Mouse (Mus musculus) brain, embryonic 14.5 days (tissue): ENCODE results near the gene Kazn. TPM values are rescaled to one million over a fixed set of nuclear protein-coding genes. Genes with fewer than 3 reads are reported as not detected.
A peak's percentile ranks its signal among the peaks of the same experiment; 100 is the strongest.

Experiments
- DNase-seq: peaks from one replicate; pipeline ENCODE4 v3.0.0-alpha.2; 2011; ENCODE audit warnings: low read depth
- CTCF ChIP-seq: fragments of 200-500 bp; IDR thresholded peaks from 2 replicates; pipeline ENCODE4 v1.5.1; 2012; ENCODE audit warnings: inconsistent platforms, mild to moderate bottlenecking, moderate library complexity, borderline replicate concordance; ENCODE audit not compliant: insufficient read depth, insufficient read length; ENCODE audit errors: extremely low read depth
- POLR2A ChIP-seq: fragments of 200-500 bp; IDR thresholded peaks from 2 replicates; pipeline ENCODE4 v1.6.1; 2012; ENCODE audit warnings: mild to moderate bottlenecking, inconsistent platforms, borderline replicate concordance; ENCODE audit not compliant: poor library complexity, insufficient read depth, insufficient read length, severe bottlenecking; ENCODE audit errors: extremely low read depth
- polyA plus RNA-seq: library from polyadenylated mRNA; depleted of rRNA; stranded (reverse); fragments of >200 nt; gene quantifications from 2 replicates; pipeline ENCODE4 v1.2.3, GENCODE M21; 2012

Kazn gene
- polyA plus RNA-seq, 1 experiment: 61.2 TPM

DNA sequence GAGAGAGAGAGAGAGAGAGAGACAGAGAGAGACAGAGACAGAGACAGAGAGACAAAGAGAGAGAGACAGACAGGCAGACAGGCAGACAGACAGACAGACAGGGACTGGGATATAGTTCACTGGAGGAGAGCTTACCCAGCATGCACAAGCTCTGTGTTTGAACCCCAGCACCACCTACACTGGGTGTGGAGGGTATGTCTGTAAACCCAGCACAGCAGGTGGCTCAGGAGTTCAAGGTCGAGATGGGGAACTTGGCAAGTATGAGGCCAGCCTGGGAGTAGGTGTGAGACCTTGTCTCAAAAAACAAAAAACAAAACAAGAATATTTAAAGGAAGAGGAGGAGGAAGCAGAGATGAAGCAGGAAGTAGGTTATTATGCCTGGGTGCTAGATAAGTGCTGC, 162.3 kb downstream of the Kazn start:
- TF ChIP-seq POLR2A (no peak), CTCF (no peak)
- DNase-seq: no peak

DNA sequence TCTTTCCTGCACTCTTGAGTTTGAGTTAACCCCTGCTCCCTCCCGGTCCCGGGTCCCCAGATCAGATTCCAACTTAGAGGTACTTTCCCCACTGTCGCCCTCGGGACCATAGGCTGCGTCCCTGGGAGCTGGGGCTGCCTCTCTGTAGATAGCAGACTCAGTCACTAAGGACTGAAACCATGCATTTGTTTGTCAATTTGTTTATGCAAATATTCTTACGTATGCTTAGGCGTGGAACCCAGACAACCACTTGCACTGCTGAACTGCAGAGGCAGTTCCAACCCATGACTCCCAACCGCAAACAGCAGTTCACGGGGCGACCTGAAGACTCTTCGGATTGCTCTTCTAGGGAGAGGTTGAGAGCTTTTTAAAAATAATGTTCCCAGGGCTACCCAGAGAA, 163.3 kb downstream of the Kazn start:
- DNase-seq: no peak
- TF ChIP-seq POLR2A (no peak), CTCF (no peak)

DNA sequence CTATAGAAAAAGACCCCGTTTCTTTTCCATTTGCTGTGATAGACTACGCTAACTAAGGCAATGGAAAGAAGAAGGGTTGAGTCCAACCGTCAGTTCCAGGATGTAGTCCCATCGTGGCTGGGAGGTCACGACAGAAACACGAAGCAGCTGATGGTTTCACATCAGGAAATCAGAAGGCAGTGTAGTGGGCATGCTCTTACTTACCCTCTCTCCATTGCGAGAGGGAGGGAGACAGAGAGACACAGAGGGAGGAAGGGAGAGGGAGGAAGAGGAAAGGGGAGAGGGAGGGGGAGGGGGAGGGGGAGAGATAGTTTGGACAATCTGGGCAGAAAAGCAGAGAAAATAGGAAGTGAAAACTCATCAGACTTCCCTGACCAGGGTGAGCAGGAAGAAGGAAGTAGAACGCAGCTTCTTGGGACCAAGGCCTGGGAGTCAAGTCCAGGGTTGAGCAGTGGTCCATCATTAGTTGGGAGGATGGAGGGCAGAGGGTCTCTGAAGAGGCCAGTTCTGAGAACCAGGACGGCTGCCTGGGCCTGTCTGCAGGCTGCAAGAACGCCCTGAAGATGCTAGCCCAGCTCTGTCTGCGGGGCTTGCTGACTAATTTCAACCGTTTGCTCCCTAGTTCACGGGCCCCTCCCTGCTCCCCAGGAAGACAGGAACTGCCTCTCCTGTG, 165.0 kb downstream of the Kazn start:
- TF ChIP-seq POLR2A: no peak
- TF ChIP-seq CTCF: no peak

DNA sequence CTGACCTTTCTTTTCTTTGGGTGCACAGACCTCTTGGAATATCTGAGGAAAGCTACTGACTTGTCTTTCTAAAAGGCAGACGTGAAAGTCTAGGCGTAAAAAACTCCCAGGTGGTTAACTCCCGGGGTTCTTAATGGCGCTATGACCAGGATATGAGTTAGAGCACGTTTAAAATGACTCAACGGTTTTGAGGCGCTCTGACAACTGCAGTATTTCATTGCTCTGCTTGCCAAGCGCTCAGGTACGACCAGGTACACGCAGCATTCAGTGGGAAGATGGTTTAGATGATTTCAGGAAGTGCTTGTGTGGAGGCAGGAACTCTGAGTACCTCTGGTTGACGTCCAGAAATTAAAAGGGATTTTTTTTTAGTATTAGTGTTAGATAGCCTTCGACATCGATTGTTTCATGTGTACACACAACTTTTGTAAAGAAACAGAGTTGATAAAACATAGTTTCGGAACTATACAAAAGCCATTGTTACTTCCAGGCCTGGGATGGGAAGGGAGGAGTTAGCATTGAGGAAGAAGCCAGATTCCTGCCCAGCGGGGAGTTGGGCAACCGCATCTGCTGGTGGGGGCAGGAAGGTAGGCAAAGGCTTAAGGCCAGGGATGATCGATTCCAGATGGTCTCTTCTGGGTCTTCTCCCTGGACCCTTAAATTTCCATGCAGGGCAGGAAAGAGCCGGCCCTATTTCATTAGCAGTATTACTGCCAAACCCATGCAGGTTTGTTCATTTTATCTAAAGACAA, 167.8 kb downstream of the Kazn start:
- no peak for TF ChIP-seq POLR2A
- TF ChIP-seq CTCF: no peak
- DNase-seq: no peak

More for the DNA sequence above, 165.0 kb downstream of the Kazn start:
- DNase-seq: no peak

DNA sequence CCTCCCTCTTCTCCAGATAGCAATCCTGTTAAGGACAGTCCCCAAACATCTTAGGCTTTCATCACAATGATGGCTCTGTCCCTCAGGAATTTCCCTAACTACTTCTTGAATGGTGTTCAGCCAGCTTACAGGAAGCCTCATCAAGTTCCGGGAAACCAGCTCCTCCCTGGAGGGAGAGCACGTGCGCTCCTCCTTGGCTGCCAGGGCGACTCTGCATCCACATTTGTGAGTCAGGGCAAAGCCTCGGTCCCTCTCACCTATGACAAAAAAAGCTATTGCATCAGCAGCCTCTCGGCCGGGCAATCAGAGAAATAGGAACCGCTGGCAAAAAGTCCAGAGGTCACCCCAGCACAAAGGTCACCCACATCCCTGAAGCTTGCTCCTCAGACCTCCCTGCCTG, 168.4 kb downstream of the Kazn start:
- DNase-seq: no peak
- TF ChIP-seq POLR2A (no peak), CTCF (no peak)

DNA sequence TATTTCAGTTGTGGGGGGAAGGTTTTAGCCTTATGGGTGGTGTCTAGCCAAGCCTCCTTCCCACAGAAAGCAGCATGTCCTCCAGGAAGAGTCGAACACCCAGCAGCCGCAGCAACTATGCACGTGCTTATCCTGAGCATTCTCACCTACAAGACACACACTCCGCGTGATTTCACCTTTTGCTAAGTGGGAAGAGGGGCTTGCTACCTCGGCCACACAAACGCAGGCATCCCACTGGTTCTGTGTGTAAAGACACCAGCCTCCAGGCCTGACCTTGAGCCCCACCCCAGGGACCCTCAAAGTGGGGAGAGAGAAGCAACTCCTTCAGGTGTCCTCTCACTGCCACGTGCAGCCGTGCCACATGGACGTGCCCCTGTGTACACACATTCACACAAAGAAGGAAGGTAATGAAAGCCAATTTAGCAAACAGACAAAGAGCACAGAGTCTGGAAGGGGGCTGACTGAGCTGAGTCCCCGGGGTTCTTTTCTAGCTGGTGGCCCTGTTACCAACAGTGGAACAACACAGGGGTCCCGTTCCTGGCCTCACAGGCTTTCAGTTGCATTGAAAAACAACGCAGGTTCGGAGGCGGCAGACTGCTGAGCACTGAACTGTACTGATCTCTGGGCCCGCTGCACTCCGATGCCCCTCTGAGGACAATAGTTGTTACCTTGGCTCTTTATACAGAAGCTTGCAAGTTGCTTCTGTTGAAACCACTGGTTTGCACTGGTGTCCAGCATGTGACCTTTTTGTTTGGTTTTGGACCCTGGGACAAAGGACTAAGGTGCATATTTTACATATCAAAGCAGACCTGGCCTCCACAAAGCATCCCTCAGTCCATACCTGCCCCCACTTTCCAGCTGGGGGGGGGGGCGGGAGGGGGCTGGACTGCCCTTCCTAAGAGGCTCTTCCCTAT, 170.0 kb downstream of the Kazn start:
- TF ChIP-seq CTCF (no peak), POLR2A (no peak)
- DNase-seq: peak; percentile 19

DNA sequence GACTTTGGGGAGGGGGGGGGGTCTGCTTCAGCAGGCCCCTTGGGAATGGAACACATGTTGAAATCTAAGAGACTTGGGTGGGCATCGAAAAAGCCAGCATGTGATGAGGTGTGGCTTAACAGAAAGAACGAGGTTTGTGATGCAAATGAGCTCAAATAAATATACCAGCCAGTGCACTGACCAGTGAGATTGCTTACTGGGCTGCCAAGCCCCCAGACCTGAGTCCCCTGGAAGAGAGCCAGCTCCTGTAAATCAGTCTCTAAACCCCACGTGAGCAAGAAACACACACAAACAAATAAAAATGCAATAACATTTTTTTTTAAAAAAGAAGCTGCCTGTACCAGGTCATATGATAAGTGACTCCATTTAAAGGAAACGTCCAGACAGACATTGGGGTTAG, 172.6 kb downstream of the Kazn start:
- DNase-seq: peak; percentile 33
- TF ChIP-seq POLR2A: no peak
- TF ChIP-seq CTCF: no peak

DNA sequence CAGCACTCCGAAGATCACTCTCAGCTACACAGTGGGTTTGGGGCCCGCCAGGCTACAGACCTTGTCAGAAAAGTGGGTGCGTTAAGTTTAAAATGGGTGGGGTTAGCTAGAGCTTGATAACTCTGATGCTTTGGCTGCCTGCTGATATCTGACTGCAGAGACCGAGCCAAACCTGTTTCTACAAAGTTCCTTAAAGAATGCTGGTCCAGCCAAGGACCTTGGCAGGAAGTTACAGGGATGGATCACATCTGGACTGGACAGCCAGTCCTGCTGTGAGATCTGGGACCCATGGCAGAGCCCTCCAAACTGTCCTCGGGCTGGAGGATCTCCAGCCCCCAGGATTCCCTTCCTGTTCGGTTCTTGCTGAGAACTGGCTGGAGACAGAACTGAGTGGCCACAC, 173.4 kb downstream of the Kazn start:
- DNase-seq: no peak
- TF ChIP-seq CTCF (no peak), POLR2A (no peak)

DNA sequence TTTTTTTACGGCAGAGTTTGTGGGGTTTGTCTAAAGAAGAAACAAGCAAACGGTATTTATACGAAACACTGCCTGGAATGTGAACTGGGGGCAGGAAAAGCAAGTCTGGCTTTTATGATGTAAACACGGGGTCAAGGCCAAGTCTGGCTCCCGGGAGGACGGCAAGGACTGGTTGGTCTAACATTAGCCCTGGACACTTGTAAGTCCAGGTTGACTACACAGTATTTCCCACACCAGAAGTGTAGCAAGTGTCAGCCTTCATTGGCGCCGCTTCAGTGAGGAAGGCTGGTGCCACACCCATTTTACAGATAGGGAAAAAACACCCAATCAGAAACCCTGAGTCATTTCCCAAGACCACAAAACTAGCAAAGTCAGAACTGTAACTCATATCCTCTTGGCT, 173.9 kb downstream of the Kazn start:
- no peak for TF ChIP-seq CTCF

DNA sequence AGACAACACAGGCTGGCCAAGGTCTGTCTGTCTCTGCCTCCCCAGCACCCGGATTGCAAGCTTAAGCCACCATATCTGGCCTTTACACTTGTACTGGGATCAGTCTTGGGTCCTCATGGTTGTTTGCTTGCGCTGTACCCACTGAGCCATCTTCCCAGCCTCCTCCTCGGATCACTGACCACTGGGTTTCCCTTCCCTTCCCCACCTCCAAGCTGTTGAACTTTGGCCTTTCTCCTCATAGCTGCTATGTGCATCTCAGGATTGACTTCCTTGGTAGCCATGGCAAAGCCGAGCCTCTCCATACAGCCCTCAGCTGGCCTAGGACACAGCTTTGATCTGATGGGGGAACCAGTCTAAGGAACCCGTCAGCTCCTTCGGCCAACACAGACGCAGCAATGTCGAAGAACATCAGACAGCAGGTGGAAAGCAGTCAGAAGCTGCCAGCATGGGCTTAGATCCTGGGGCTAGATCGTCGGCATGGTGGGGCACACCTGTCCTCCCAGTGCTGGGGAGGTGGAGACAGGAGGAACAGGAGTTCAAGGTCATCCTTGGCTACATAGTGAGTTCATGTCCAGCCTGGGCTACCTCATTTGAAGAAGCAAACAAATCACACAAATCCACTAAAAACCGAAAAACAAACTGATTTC, 174.5 kb downstream of the Kazn start:
- DNase-seq: no peak
- no peak for TF ChIP-seq POLR2A
- no peak for TF ChIP-seq CTCF

More for the DNA sequence above, 173.9 kb downstream of the Kazn start:
- DNase-seq: no peak

DNA sequence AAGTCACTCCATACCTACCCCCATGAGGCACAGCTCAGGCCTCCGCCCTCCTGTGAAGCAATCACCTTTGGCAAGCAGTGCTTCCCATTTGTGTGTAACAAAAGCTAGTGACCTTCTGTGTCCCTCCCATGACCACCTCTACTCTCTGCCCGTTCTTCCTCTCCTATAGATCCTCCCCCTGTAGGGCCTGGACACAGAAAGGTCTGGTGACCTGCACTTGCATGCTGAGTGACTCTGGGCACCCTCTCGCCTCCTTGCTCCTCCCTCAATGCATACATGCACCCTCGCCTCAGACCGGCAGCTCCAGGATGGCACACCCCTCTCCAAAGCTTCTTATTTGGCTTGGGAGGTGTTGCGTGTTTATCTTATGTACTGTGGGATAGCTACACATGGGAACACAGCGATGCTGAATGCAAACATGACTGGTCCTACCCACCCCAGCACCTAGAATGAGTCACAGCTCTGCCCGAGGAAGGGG, 176.1 kb downstream of the Kazn start:
- TF ChIP-seq CTCF: no peak
- TF ChIP-seq POLR2A: no peak
- DNase-seq: no peak
